Mouse (Mus musculus): ENCODE measurements around the gene Rps6kb2. TPM values are rescaled to one million over a fixed set of nuclear protein-coding genes. Genes with fewer than 3 reads are reported as not detected.
A peak's percentile ranks its signal among the peaks of the same experiment; 100 is the strongest.
"Not testable (repeated sequence)": the region's sequence is repeated elsewhere in the genome, so short reads cannot be mapped to it uniquely, and the experiment has no call there.

Gene Rps6kb2
- polyA plus RNA-seq, 1 experiment: 11.1 TPM

- peaks cover 12% of the 10 kb centered on the region for H3K4me1 ChIP-seq (ENCODE audit: control insufficient read depth, insufficient read depth, low read length)
- no peaks in the 10 kb centered on the region for H3K27me3 ChIP-seq (ENCODE audit: control insufficient read depth, insufficient read depth, low read length)
- H3K27ac ChIP-seq (ENCODE audit: control insufficient read depth, insufficient read depth, low read depth, low read length): 0 out of 2 replicates have a peak overlapping the region, but pooled peaks have one; percentile 67
- H3K4me3 ChIP-seq (ENCODE audit: control insufficient read depth, low read depth, low read length): peak overlapping the region; percentile 89
- no peak for TF ChIP-seq CTCF (IDR thresholded peaks at IDR 0.05; ENCODE audit: control insufficient read depth, insufficient read depth, insufficient replicate concordance, low read depth, low read length)
- no peak for TF ChIP-seq POLR2A (IDR thresholded peaks at IDR 0.05; ENCODE audit: control insufficient read depth, low read depth, low read length)
- no peaks in the 10 kb centered on the region; the same call in 1 of the 2 replicates for H3K36me3 ChIP-seq (ENCODE audit: control insufficient read depth, insufficient read depth, low read length)
Observed at GRCm38 (mm10) chr19:4126759-4127495, 36.2 kb downstream of the Rps6kb2 start.

DNA sequence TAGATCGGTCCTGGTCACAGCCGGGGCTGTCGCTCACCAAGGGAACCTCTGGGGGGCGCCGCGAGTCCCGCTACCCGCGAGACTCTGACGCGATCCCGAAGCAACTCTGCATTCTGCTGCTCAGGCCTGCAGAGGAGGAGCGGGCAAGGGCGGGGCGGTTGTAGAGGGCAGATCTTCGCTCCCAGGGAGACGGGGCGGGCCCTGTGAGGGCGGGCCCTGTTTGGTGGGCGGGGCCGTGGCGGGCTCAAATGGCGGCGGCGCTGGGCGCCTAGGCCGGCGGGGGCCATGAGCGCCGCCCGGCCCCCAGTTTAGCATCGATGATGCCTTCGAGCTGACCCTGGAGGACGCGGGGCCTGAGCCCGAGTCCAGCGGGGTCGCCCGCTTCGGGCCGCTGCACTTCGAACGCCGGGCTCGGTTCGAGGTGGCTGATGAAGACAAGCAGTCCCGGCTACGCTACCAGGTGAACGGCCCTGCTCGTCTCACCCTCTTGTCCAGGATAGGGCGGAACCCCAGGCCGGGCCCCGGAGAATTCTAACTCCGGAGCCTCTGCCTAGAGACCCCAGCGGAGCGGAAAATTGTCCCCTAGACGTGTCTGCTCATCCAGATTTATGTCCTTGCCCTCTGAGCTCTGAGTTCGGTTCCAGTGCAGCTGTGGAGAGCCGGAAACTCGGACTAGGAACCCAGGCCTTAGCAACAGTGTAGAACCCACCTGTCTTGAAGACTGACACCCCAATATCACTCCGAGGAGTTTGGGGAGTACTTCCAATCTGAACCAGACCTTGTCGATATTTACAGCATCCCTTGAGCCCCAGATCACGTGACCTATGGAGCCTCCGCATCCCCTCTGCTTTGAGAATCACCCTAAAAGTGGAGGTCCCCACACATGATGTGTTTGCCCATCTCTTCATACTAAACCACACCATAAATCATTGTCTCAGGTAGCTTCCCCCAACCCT, 37.1 kb downstream of the Rps6kb2 start, which contains the start of gene Aip:
Gene Aip (minus strand): TSS at position 118 of the 956 bp plus-strand sequence.
- H3K27me3 ChIP-seq (ENCODE audit: control insufficient read depth, insufficient read depth, low read length): no peaks in the 10 kb centered on the region
- peak within 1 kb of the TSS; percentile 89 for H3K4me3 ChIP-seq (ENCODE audit: control insufficient read depth, low read depth, low read length)
- TF ChIP-seq POLR2A (IDR thresholded peaks at IDR 0.05; ENCODE audit: control insufficient read depth, low read depth, low read length): no peak; the same call in 1 of the 2 replicates
- peak; percentile 55 for TF ChIP-seq CTCF (IDR thresholded peaks at IDR 0.05; ENCODE audit: control insufficient read depth, insufficient read depth, insufficient replicate concordance, low read depth, low read length)
- H3K27ac ChIP-seq (ENCODE audit: control insufficient read depth, insufficient read depth, low read depth, low read length): peak within 1 kb of the TSS; percentile 76
- peaks cover 12% of the 10 kb centered on the region for H3K4me1 ChIP-seq (ENCODE audit: control insufficient read depth, insufficient read depth, low read length)
- no peaks in the 10 kb centered on the region; the same call in 1 of the 2 replicates for H3K36me3 ChIP-seq (ENCODE audit: control insufficient read depth, insufficient read depth, low read length)

- H3K27me3 ChIP-seq (ENCODE audit: control insufficient read depth, insufficient read depth, low read length); H3K36me3 ChIP-seq (ENCODE audit: control insufficient read depth, insufficient read depth, low read length): not testable (repeated sequence)
- peak overlapping the region; percentile 89 for H3K4me3 ChIP-seq (ENCODE audit: control insufficient read depth, low read depth, low read length)
- H3K4me1 ChIP-seq (ENCODE audit: control insufficient read depth, insufficient read depth, low read length): peaks cover 12% of the 10 kb centered on the region
- peak overlapping the region; percentile 76; the same call in 1 of the 2 replicates for H3K27ac ChIP-seq (ENCODE audit: control insufficient read depth, insufficient read depth, low read depth, low read length)
Observed at GRCm38 (mm10) chr19:4125268-4125667, 37.9 kb downstream of the Rps6kb2 start.

- no peaks in the 10 kb centered on the region for H3K27me3 ChIP-seq (ENCODE audit: control insufficient read depth, insufficient read depth, low read length)
- TF ChIP-seq POLR2A (IDR thresholded peaks at IDR 0.05; ENCODE audit: control insufficient read depth, low read depth, low read length) (no peak), CTCF (IDR thresholded peaks at IDR 0.05; ENCODE audit: control insufficient read depth, insufficient read depth, insufficient replicate concordance, low read depth, low read length) (no peak)
- H3K36me3 ChIP-seq (ENCODE audit: control insufficient read depth, insufficient read depth, low read length): no peaks in the 10 kb centered on the region
- no peak overlapping the region for H3K4me3 ChIP-seq (ENCODE audit: control insufficient read depth, low read depth, low read length)
- H3K4me1 ChIP-seq (ENCODE audit: control insufficient read depth, insufficient read depth, low read length): peaks cover 12% of the 10 kb centered on the region
- no peak overlapping the region for H3K27ac ChIP-seq (ENCODE audit: control insufficient read depth, insufficient read depth, low read depth, low read length)
Observed at GRCm38 (mm10) chr19:4124432-4124831, 38.7 kb downstream of the Rps6kb2 start.

GRCm38 (mm10) chr19:4122411-4123370, 40.5 kb downstream of the Rps6kb2 start:
- no peaks in the 10 kb centered on the region for H3K36me3 ChIP-seq (ENCODE audit: control insufficient read depth, insufficient read depth, low read length)
- H3K4me3 ChIP-seq (ENCODE audit: control insufficient read depth, low read depth, low read length): no peak overlapping the region
- H3K4me1 ChIP-seq (ENCODE audit: control insufficient read depth, insufficient read depth, low read length): peaks cover 12% of the 10 kb centered on the region
- no peak overlapping the region for H3K27ac ChIP-seq (ENCODE audit: control insufficient read depth, insufficient read depth, low read depth, low read length)
- TF ChIP-seq CTCF (IDR thresholded peaks at IDR 0.05; ENCODE audit: control insufficient read depth, insufficient read depth, insufficient replicate concordance, low read depth, low read length) (no peak), POLR2A (IDR thresholded peaks at IDR 0.05; ENCODE audit: control insufficient read depth, low read depth, low read length) (no peak)
- H3K27me3 ChIP-seq (ENCODE audit: control insufficient read depth, insufficient read depth, low read length): no peaks in the 10 kb centered on the region

GRCm38 (mm10) chr19:4121896-4122295, 41.3 kb downstream of the Rps6kb2 start:
- H3K4me3 ChIP-seq (ENCODE audit: control insufficient read depth, low read depth, low read length); H3K27me3 ChIP-seq (ENCODE audit: control insufficient read depth, insufficient read depth, low read length); H3K36me3 ChIP-seq (ENCODE audit: control insufficient read depth, insufficient read depth, low read length): not testable (repeated sequence)
- H3K4me1 ChIP-seq (ENCODE audit: control insufficient read depth, insufficient read depth, low read length): peaks cover 10% of the 10 kb centered on the region
- H3K27ac ChIP-seq (ENCODE audit: control insufficient read depth, insufficient read depth, low read depth, low read length): peak overlapping the region; percentile 22; the same call in 1 of the 2 replicates
